ENCODE assay signal across 30 mouse cellular contexts in the genomic region with DNA sequence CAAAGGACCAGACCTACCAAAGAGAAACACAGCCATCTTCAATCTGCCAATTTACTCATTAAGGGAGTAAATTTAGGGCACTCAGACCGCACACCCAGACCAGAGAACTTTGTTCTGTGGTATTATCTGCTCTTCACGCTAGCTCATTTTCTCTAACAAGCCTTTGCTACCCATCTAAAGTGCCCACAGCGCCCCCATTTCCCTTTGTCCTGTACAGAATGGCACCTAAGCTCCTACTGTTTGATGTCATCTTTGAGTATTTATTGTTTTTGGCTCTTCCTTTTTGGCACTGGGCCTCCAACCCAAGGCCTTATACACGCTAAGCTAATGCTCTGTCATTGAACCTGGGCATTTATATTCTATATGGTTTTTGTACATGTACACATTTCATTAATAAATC. TPM values are rescaled to one million over a fixed set of nuclear protein-coding genes. Genes with fewer than 3 reads are reported as not detected.
DNase-seq lines count a peak whose midpoint lies in the region; ATAC-seq and TF ChIP-seq lines count a peak whose summit lies in the region.
"Had no signal": no experiment of that assay in that cellular context is flagged by ENCODE, and none has a peak within 500 bp of the region (broad histone marks: within the 10 kb centered on the region; RNA-seq: fewer than 3 reads in every experiment).

No protein-coding gene starts in this region.

- no peak for ATAC-seq in neural tube, embryonic 15.5 days (ENCODE audit: low FRiP score)
- ATAC-seq: forebrain, embryonic 13.5 days; Patski had no signal

- DNase-seq in adrenal gland, postnatal 14 days: peak; percentile 31
- no peak for DNase-seq in adrenal gland, postnatal 10 days
- peak; percentile 35 for DNase-seq in kidney, adult 9 months
- DNase-seq in kidney, adult 18-20 months: no peak
- no peak for DNase-seq in layer of hippocampus, adult 2 months (ENCODE audit: low spot score in 2 of 2)
- no peak for DNase-seq in layer of hippocampus, adult 8-10 months (ENCODE audit: low spot score in 2 of 2)
- DNase-seq: adrenal gland, postnatal 25 days; cerebellum, adult 18-20 months; cerebellum, postnatal 10 days; gastrocnemius, postnatal 14 days; heart, postnatal 10 days; layer of hippocampus, adult 9-11 months; liver, embryonic 13.5 days; lung, adult 18-20 months; midbrain, embryonic 14.5 days; right cerebral cortex, postnatal 25 days had no signal

- H3K4me2 ChIP-seq in neural tube, embryonic 15.5 days: no peak overlapping the region
- H3K4me2 ChIP-seq: embryonic facial prominence, embryonic 15.5 days; forebrain, embryonic 13.5 days; heart, embryonic 13.5 days; hindbrain, embryonic 15.5 days; limb, embryonic 15.5 days; liver, embryonic 13.5 days; stomach, embryonic 15.5 days had no signal

- H3K36me3 ChIP-seq in neural tube, embryonic 15.5 days: no peaks in the 10 kb centered on the region
- H3K36me3 ChIP-seq: embryonic facial prominence, embryonic 10.5 days; embryonic facial prominence, embryonic 15.5 days; G1E; heart, embryonic 13.5 days; hindbrain, embryonic 15.5 days; limb, embryonic 10.5 days; limb, embryonic 15.5 days; liver, embryonic 13.5 days; stomach, embryonic 15.5 days had no signal

- peak; percentile 13; the same call in 1 of the 2 replicates for TF ChIP-seq CTCF in layer of hippocampus, adult 2 months (conservative IDR thresholded peaks at IDR 0.05)
- TF ChIP-seq CTCF in cortical plate, adult 2 months (IDR thresholded peaks at IDR 0.05; ENCODE audit: extremely low read depth, insufficient read depth, low read length): no peak

- WGBS in neural tube, embryonic 15.5 days: 58% methylated on average over 4 of the region's 4 CpGs

- H3K9me3 ChIP-seq in neural tube, embryonic 15.5 days (replicated peaks): no peaks in the 10 kb centered on the region
- H3K9me3 ChIP-seq: embryonic facial prominence, embryonic 10.5 days; embryonic facial prominence, embryonic 15.5 days; forebrain, embryonic 13.5 days; G1E; heart, embryonic 13.5 days; limb, embryonic 10.5 days; limb, embryonic 15.5 days; liver, embryonic 13.5 days; stomach, embryonic 15.5 days had no signal

- no peak overlapping the region for H3K27ac ChIP-seq in layer of hippocampus, adult 2 months
- peak overlapping the region; percentile 40; the same call in 1 of the 2 replicates for H3K27ac ChIP-seq in cortical plate, adult 2 months (ENCODE audit: insufficient read depth, low read length)
- no peak overlapping the region for H3K27ac ChIP-seq in neural tube, embryonic 15.5 days (replicated peaks)
- H3K27ac ChIP-seq: embryonic facial prominence, embryonic 10.5 days; embryonic facial prominence, embryonic 15.5 days; forebrain, embryonic 13.5 days; heart, embryonic 13.5 days; hindbrain, embryonic 15.5 days; kidney, postnatal 0 days; limb, embryonic 10.5 days; limb, embryonic 15.5 days; liver, embryonic 13.5 days; macrophage; stomach, embryonic 15.5 days had no signal

- H3K4me3 ChIP-seq in layer of hippocampus, adult 2 months: no peak overlapping the region
- no peak overlapping the region for H3K4me3 ChIP-seq in cortical plate, adult 2 months (ENCODE audit: insufficient read depth, low read length)
- no peak overlapping the region for H3K4me3 ChIP-seq in neural tube, embryonic 15.5 days (replicated peaks)
- H3K4me3 ChIP-seq: embryonic facial prominence, embryonic 10.5 days; embryonic facial prominence, embryonic 15.5 days; forebrain, embryonic 13.5 days; heart, embryonic 13.5 days; hindbrain, embryonic 15.5 days; limb, embryonic 10.5 days; limb, embryonic 15.5 days; liver, embryonic 13.5 days; stomach, embryonic 15.5 days had no signal

- H3K27me3 ChIP-seq in neural tube, embryonic 15.5 days (replicated peaks): no peaks in the 10 kb centered on the region
- H3K27me3 ChIP-seq: embryonic facial prominence, embryonic 15.5 days; forebrain, embryonic 13.5 days; heart, embryonic 13.5 days; hindbrain, embryonic 15.5 days; limb, embryonic 15.5 days; liver, embryonic 13.5 days; Patski; stomach, embryonic 15.5 days had no signal

- no peak overlapping the region for H3K9ac ChIP-seq in neural tube, embryonic 15.5 days (replicated peaks)
- H3K9ac ChIP-seq: embryonic facial prominence, embryonic 15.5 days; forebrain, embryonic 13.5 days; heart, embryonic 13.5 days; hindbrain, embryonic 15.5 days; limb, embryonic 15.5 days; liver, embryonic 13.5 days; stomach, embryonic 15.5 days had no signal

- H3K4me1 ChIP-seq in cortical plate, adult 2 months (ENCODE audit: control insufficient read depth, insufficient read depth, low read length): no peaks in the 10 kb centered on the region
- H3K4me1 ChIP-seq in neural tube, embryonic 15.5 days: no peaks in the 10 kb centered on the region
- H3K4me1 ChIP-seq: embryonic facial prominence, embryonic 15.5 days; forebrain, embryonic 13.5 days; hindbrain, embryonic 15.5 days; stomach, embryonic 15.5 days had no signal

- TF ChIP-seq POLR2A in cortical plate, adult 2 months (IDR thresholded peaks at IDR 0.05; ENCODE audit: extremely low read depth, insufficient read depth, low read length): no peak

RNA-seq across cellular contexts. Expression of a gene that starts 9.2 kb away (rescaled TPM):
- 50.4 and 58.0 TPM in 2 replicates for total RNA-seq in adrenal gland, postnatal 14 days (2021)
- 10 to 100 TPM; 58.4 to 70.4 TPM for total RNA-seq in adrenal gland, postnatal 10 days (2021)
- total RNA-seq in layer of hippocampus, adult 2 months (2021): 1 to 10 TPM; 8.9 to 9.7 TPM
- total RNA-seq in layer of hippocampus, adult 8-10 months (2022): 10 to 100 TPM in 2 of 4 experiments, 1 to 10 TPM in 2; 7.5 to 18.4 (median 12.0) TPM
- polyA plus RNA-seq in cortical plate, adult 2 months (2012; rRNA removed): 6.5 and 6.9 TPM in 2 replicates
- 8.6 and 10.1 TPM in 2 replicates for polyA plus RNA-seq in neural tube, embryonic 15.5 days (2015; fragmentation: Nextera tagmentation; extraction: Ambion mirVana)
- polyA plus RNA-seq: G1E had no signal

Comparison
In these comparisons a context has a peak if more than half of its experiments do, and no peak if none do; other contexts are left out.
1. DNase-seq: peak in adrenal gland, postnatal 14 days (single experiment) and kidney, adult 9 months (single experiment); none in adrenal gland, postnatal 10 days (single experiment), kidney, adult 18-20 months (single experiment), layer of hippocampus, adult 2 months (0 of 2) and layer of hippocampus, adult 8-10 months (0 of 2).